Mouse (Mus musculus) lung, adult 18-20 months (tissue): ENCODE results near the gene Foxr1.
"Not testable (repeated sequence)": the region's sequence is repeated elsewhere in the genome, so short reads cannot be mapped to it uniquely, and the experiment has no call there.

Experiments
- DNase-seq, 2 experiments: peaks; one replicate each; pipeline ENCODE4 v3.0.0; 2022; ENCODE audit warnings: mixed read lengths in 2 of 2

The Foxr1 gene

GRCm38 (mm10) chr9:44411601-44412130, 29.3 kb downstream of the Foxr1 start:
- DNase-seq: no peak

- no peak for DNase-seq
These were observed 30.1 kb downstream of the Foxr1 start for GRCm38 (mm10) chr9:44410647-44411336.

GRCm38 (mm10) chr9:44408693-44409092, 32.2 kb downstream of the Foxr1 start:
- DNase-seq: not testable (repeated sequence)

GRCm38 (mm10) chr9:44407752-44408097, 33.2 kb downstream of the Foxr1 start:
- DNase-seq: no peak

GRCm38 (mm10) chr9:44406906-44407751, 33.8 kb downstream of the Foxr1 start, which contains the start of the genes Rps25 and Trappc4:
TSS of gene Rps25 (plus strand) at chr9:44407139.
TSS of gene Trappc4 (minus strand) at chr9:44407600.
- DNase-seq: peak; percentile 91 to 93

- no peak for DNase-seq
These were observed 35.9 kb downstream of the Foxr1 start for GRCm38 (mm10) chr9:44405011-44405410.

GRCm38 (mm10) chr9:44401081-44401480, 39.9 kb downstream of the Foxr1 start:
- DNase-seq: no peak

GRCm38 (mm10) chr9:44399795-44400114, 41.2 kb downstream of the Foxr1 start:
- no peak for DNase-seq

- DNase-seq: no peak
These were observed 41.7 kb downstream of the Foxr1 start for GRCm38 (mm10) chr9:44399114-44399794.

- no peak for DNase-seq
These were observed 42.4 kb downstream of the Foxr1 start for GRCm38 (mm10) chr9:44398551-44398950.

- DNase-seq: no peak
These were observed 42.8 kb downstream of the Foxr1 start for GRCm38 (mm10) chr9:44398087-44398486.

GRCm38 (mm10) chr9:44396684-44397411, 44.1 kb downstream of the Foxr1 start, which contains the start of gene Slc37a4:
TSS of gene Slc37a4 (plus strand) at chr9:44396852.
- DNase-seq: peak; percentile 99 to 100

GRCm38 (mm10) chr9:44391466-44391865, 49.5 kb downstream of the Foxr1 start:
- peak; percentile 70 to 78 for DNase-seq

GRCm38 (mm10) chr9:44389273-44389672, 51.7 kb downstream of the Foxr1 start:
- peak; percentile 33 to 39 for DNase-seq

- no peak for DNase-seq
These were observed 53.7 kb downstream of the Foxr1 start for GRCm38 (mm10) chr9:44387221-44387620.

GRCm38 (mm10) chr9:44384596-44384995, 56.3 kb downstream of the Foxr1 start:
- no peak for DNase-seq
